Comparison of ENCODE assay signal across 20 mouse cellular contexts in genomic region chr6:83821856-83822255, GRCm38 (mm10). TPM values are rescaled to one million over a fixed set of nuclear protein-coding genes. Genes with fewer than 3 reads are reported as not detected.
DNase-seq lines count a peak whose midpoint lies in the region; ATAC-seq lines count a peak whose summit lies in the region.
"Had no signal": no experiment of that assay in that cellular context is flagged by ENCODE, and none has a peak within 500 bp of the region (broad histone marks: within the 10 kb centered on the region; RNA-seq: fewer than 3 reads in every experiment).

No protein-coding gene starts in this region.

- WGBS in forebrain, embryonic 15.5 days = 14% methylated on average over 2 of the region's 2 CpGs
- WGBS in forebrain, embryonic 13.5 days = 30% methylated on average over 2 of the region's 2 CpGs
- WGBS in heart, embryonic 13.5 days = 56% methylated on average over 2 of the region's 2 CpGs
- 62% methylated on average over 2 of the region's 2 CpGs for WGBS in heart, embryonic 10.5 days
- WGBS in midbrain, embryonic 14.5 days = 32% methylated on average over 2 of the region's 2 CpGs
- WGBS in midbrain, embryonic 13.5 days = 48% methylated on average over 2 of the region's 2 CpGs

- ATAC-seq in forebrain, embryonic 15.5 days (replicated peaks) = no peak
- no peak for ATAC-seq in forebrain, embryonic 13.5 days
- no peak for ATAC-seq in heart, embryonic 13.5 days (ENCODE audit: extremely low read depth, insufficient number of reproducible peaks, low FRiP score, low TSS enrichment)
- no peak for ATAC-seq in midbrain, embryonic 14.5 days (ENCODE audit: low FRiP score, low TSS enrichment)
- ATAC-seq in midbrain, embryonic 13.5 days = no peak
- ATAC-seq: activated CD4-positive, CD25-positive, alpha-beta regulatory T cell, adult 4 months; intestine, embryonic 16.5 days; Patski had no signal

- H3K27me3 ChIP-seq in forebrain, embryonic 15.5 days = no peaks in the 10 kb centered on the region
- no peaks in the 10 kb centered on the region for H3K27me3 ChIP-seq in forebrain, embryonic 13.5 days
- H3K27me3 ChIP-seq in heart, embryonic 13.5 days (replicated peaks) = no peaks in the 10 kb centered on the region
- H3K27me3 ChIP-seq in heart, embryonic 10.5 days (ENCODE audit: insufficient read depth, poor library complexity, severe bottlenecking) = no peaks in the 10 kb centered on the region
- H3K27me3 ChIP-seq in midbrain, embryonic 14.5 days (ENCODE audit: control insufficient read depth, insufficient read depth, low read length) = no peaks in the 10 kb centered on the region
- no peaks in the 10 kb centered on the region for H3K27me3 ChIP-seq in midbrain, embryonic 13.5 days
- H3K27me3 ChIP-seq: CH12.LX; heart, embryonic 12.5 days; hindbrain, embryonic 13.5 days; Patski had no signal

- H3K4me3 ChIP-seq in forebrain, embryonic 15.5 days = no peak overlapping the region
- no peak overlapping the region for H3K4me3 ChIP-seq in forebrain, embryonic 13.5 days
- H3K4me3 ChIP-seq in heart, embryonic 13.5 days = no peak overlapping the region
- H3K4me3 ChIP-seq in heart, embryonic 10.5 days = no peak overlapping the region
- no peak overlapping the region for H3K4me3 ChIP-seq in midbrain, embryonic 14.5 days (replicated peaks; ENCODE audit: low read depth, low read length)
- no peak overlapping the region for H3K4me3 ChIP-seq in midbrain, embryonic 13.5 days (replicated peaks)
- H3K4me3 ChIP-seq: heart, embryonic 12.5 days; hindbrain, embryonic 13.5 days had no signal

- no peaks in the 10 kb centered on the region for H3K9me3 ChIP-seq in forebrain, embryonic 15.5 days
- H3K9me3 ChIP-seq in forebrain, embryonic 13.5 days (replicated peaks) = peaks cover 6% of the 10 kb centered on the region; the same call in 1 of the 2 replicates
- no peaks in the 10 kb centered on the region for H3K9me3 ChIP-seq in heart, embryonic 13.5 days
- H3K9me3 ChIP-seq in heart, embryonic 10.5 days = no peaks in the 10 kb centered on the region
- H3K9me3 ChIP-seq in midbrain, embryonic 14.5 days (ENCODE audit: control insufficient read depth, low read length) = no peaks in the 10 kb centered on the region
- peaks cover 2% of the 10 kb centered on the region; the same call in 1 of the 2 replicates for H3K9me3 ChIP-seq in midbrain, embryonic 13.5 days
- H3K9me3 ChIP-seq: hindbrain, embryonic 13.5 days had no signal

- DNase-seq in heart, embryonic 10.5 days (ENCODE audit: low spot score) = no peak
- DNase-seq in midbrain, embryonic 14.5 days = peak; percentile 52
- DNase-seq: adrenal gland, postnatal 14 days; cerebellum, adult 2 months; cerebellum, postnatal 10 days; gastrocnemius, postnatal 36 days; heart, adult 18-20 months; heart, postnatal 36 days; kidney, adult 2 months had no signal

- peaks cover 27% of the 10 kb centered on the region for H3K4me1 ChIP-seq in forebrain, embryonic 15.5 days
- peaks cover 25% of the 10 kb centered on the region for H3K4me1 ChIP-seq in forebrain, embryonic 13.5 days
- peaks cover 22% of the 10 kb centered on the region for H3K4me1 ChIP-seq in heart, embryonic 13.5 days
- no peaks in the 10 kb centered on the region for H3K4me1 ChIP-seq in heart, embryonic 10.5 days
- H3K4me1 ChIP-seq in midbrain, embryonic 14.5 days (ENCODE audit: control insufficient read depth, insufficient read depth, low read length) = no peaks in the 10 kb centered on the region
- peaks cover 16% of the 10 kb centered on the region for H3K4me1 ChIP-seq in midbrain, embryonic 13.5 days (replicated peaks)

- no peak overlapping the region for H3K4me2 ChIP-seq in forebrain, embryonic 15.5 days (replicated peaks)
- H3K4me2 ChIP-seq in forebrain, embryonic 13.5 days = no peak overlapping the region
- H3K4me2 ChIP-seq in heart, embryonic 13.5 days = no peak overlapping the region
- H3K4me2 ChIP-seq in midbrain, embryonic 14.5 days (ENCODE audit: low read length) = no peak overlapping the region
- no peak overlapping the region for H3K4me2 ChIP-seq in midbrain, embryonic 13.5 days (replicated peaks)
- H3K4me2 ChIP-seq: heart, embryonic 12.5 days; hindbrain, embryonic 13.5 days had no signal

- peak overlapping the region; percentile 55 for H3K27ac ChIP-seq in forebrain, embryonic 15.5 days (replicated peaks)
- no peak overlapping the region for H3K27ac ChIP-seq in forebrain, embryonic 13.5 days
- 0 out of 2 replicates have a peak overlapping the region, but pooled peaks have one; percentile 32 for H3K27ac ChIP-seq in heart, embryonic 13.5 days (replicated peaks)
- H3K27ac ChIP-seq in heart, embryonic 10.5 days = no peak overlapping the region
- H3K27ac ChIP-seq in midbrain, embryonic 14.5 days (replicated peaks; ENCODE audit: low read depth, low read length) = no peak overlapping the region
- H3K27ac ChIP-seq in midbrain, embryonic 13.5 days = no peak overlapping the region
- H3K27ac ChIP-seq: hindbrain, embryonic 13.5 days had no signal

- no peak overlapping the region for H3K9ac ChIP-seq in forebrain, embryonic 15.5 days (replicated peaks)
- no peak overlapping the region for H3K9ac ChIP-seq in forebrain, embryonic 13.5 days
- no peak overlapping the region for H3K9ac ChIP-seq in heart, embryonic 13.5 days
- H3K9ac ChIP-seq in midbrain, embryonic 14.5 days (replicated peaks; ENCODE audit: low read length) = no peak overlapping the region
- no peak overlapping the region for H3K9ac ChIP-seq in midbrain, embryonic 13.5 days (replicated peaks)
- H3K9ac ChIP-seq: heart, embryonic 12.5 days; hindbrain, embryonic 13.5 days had no signal

- 0 out of 2 replicates have a peak, but pooled peaks cover 6% of the 10 kb centered on the region for H3K36me3 ChIP-seq in forebrain, embryonic 15.5 days
- H3K36me3 ChIP-seq in forebrain, embryonic 13.5 days (ENCODE audit: poor library complexity, severe bottlenecking) = no peaks in the 10 kb centered on the region; the same call in 1 of the 2 replicates
- peaks cover 5% of the 10 kb centered on the region; the same call in 1 of the 2 replicates for H3K36me3 ChIP-seq in heart, embryonic 13.5 days
- H3K36me3 ChIP-seq in heart, embryonic 10.5 days = 0 out of 2 replicates have a peak, but pooled peaks cover 8% of the 10 kb centered on the region
- H3K36me3 ChIP-seq in midbrain, embryonic 14.5 days (ENCODE audit: control insufficient read depth, insufficient read depth, low read length) = peaks cover 3% of the 10 kb centered on the region; the same call in 1 of the 2 replicates
- H3K36me3 ChIP-seq in midbrain, embryonic 13.5 days = peaks cover 10% of the 10 kb centered on the region; the same call in 1 of the 2 replicates

RNA-seq across cellular contexts. Expression of gene Paip2b, which starts 9.7 kb away (rescaled TPM):
- polyA plus RNA-seq in forebrain, embryonic 15.5 days (2015; fragmentation: Nextera tagmentation; extraction: Ambion mirVana) = 36.5 and 43.0 TPM in 2 replicates
- polyA plus RNA-seq in forebrain, embryonic 13.5 days (2015; fragmentation: Nextera tagmentation; extraction: Ambion mirVana) = 30.0 and 39.5 TPM in 2 replicates
- polyA plus RNA-seq in heart, embryonic 13.5 days (2015; fragmentation: Nextera tagmentation; extraction: Ambion mirVana) = 12.5 and 13.1 TPM in 2 replicates
- 13.9 and 20.3 TPM in 2 replicates for polyA plus RNA-seq in heart, embryonic 10.5 days (2016; fragmentation: Nextera tagmentation; extraction: Ambion mirVana)
- polyA plus RNA-seq in midbrain, embryonic 14.5 days (2014; fragmentation: Nextera tagmentation; extraction: Ambion mirVana) = 25.7 and 35.4 TPM in 2 replicates
- polyA plus RNA-seq in midbrain, embryonic 13.5 days (2015; fragmentation: Nextera tagmentation; extraction: Ambion mirVana) = 29.7 and 35.8 TPM in 2 replicates

RNA-seq across cellular contexts. Expression of gene Nagk, which starts 27.1 kb away (rescaled TPM):
- 107 and 113 TPM in 2 replicates for polyA plus RNA-seq in forebrain, embryonic 15.5 days (2015; fragmentation: Nextera tagmentation; extraction: Ambion mirVana)
- 64.9 and 72.8 TPM in 2 replicates for polyA plus RNA-seq in forebrain, embryonic 13.5 days (2015; fragmentation: Nextera tagmentation; extraction: Ambion mirVana)
- 55.4 and 57.6 TPM in 2 replicates for polyA plus RNA-seq in heart, embryonic 13.5 days (2015; fragmentation: Nextera tagmentation; extraction: Ambion mirVana)
- 44.1 and 49.4 TPM in 2 replicates for polyA plus RNA-seq in heart, embryonic 10.5 days (2016; fragmentation: Nextera tagmentation; extraction: Ambion mirVana)
- 85.8 and 100 TPM in 2 replicates for polyA plus RNA-seq in midbrain, embryonic 14.5 days (2014; fragmentation: Nextera tagmentation; extraction: Ambion mirVana)
- polyA plus RNA-seq in midbrain, embryonic 13.5 days (2015; fragmentation: Nextera tagmentation; extraction: Ambion mirVana) = 85.3 and 88.1 TPM in 2 replicates

RNA-seq across cellular contexts. Expression of gene Zfp638, which starts 45.1 kb away (rescaled TPM):
- 88.5 and 90.8 TPM in 2 replicates for polyA plus RNA-seq in forebrain, embryonic 15.5 days (2015; fragmentation: Nextera tagmentation; extraction: Ambion mirVana)
- 93.6 and 95.6 TPM in 2 replicates for polyA plus RNA-seq in forebrain, embryonic 13.5 days (2015; fragmentation: Nextera tagmentation; extraction: Ambion mirVana)
- 35.2 and 36.9 TPM in 2 replicates for polyA plus RNA-seq in heart, embryonic 13.5 days (2015; fragmentation: Nextera tagmentation; extraction: Ambion mirVana)
- polyA plus RNA-seq in heart, embryonic 10.5 days (2016; fragmentation: Nextera tagmentation; extraction: Ambion mirVana) = 44.7 and 51.8 TPM in 2 replicates
- 108 and 110 TPM in 2 replicates for polyA plus RNA-seq in midbrain, embryonic 14.5 days (2014; fragmentation: Nextera tagmentation; extraction: Ambion mirVana)
- 96.5 TPM in 2 replicates for polyA plus RNA-seq in midbrain, embryonic 13.5 days (2015; fragmentation: Nextera tagmentation; extraction: Ambion mirVana)

RNA-seq across cellular contexts. Expression of gene Tex261, which starts 46.2 kb away (rescaled TPM):
- polyA plus RNA-seq in forebrain, embryonic 15.5 days (2015; fragmentation: Nextera tagmentation; extraction: Ambion mirVana) = 76.7 and 79.8 TPM in 2 replicates
- 66.0 and 77.5 TPM in 2 replicates for polyA plus RNA-seq in forebrain, embryonic 13.5 days (2015; fragmentation: Nextera tagmentation; extraction: Ambion mirVana)
- 60.4 and 72.9 TPM in 2 replicates for polyA plus RNA-seq in heart, embryonic 13.5 days (2015; fragmentation: Nextera tagmentation; extraction: Ambion mirVana)
- polyA plus RNA-seq in heart, embryonic 10.5 days (2016; fragmentation: Nextera tagmentation; extraction: Ambion mirVana) = 82.4 and 88.7 TPM in 2 replicates
- polyA plus RNA-seq in midbrain, embryonic 14.5 days (2014; fragmentation: Nextera tagmentation; extraction: Ambion mirVana) = 59.0 and 62.3 TPM in 2 replicates
- 61.7 and 64.4 TPM in 2 replicates for polyA plus RNA-seq in midbrain, embryonic 13.5 days (2015; fragmentation: Nextera tagmentation; extraction: Ambion mirVana)

RNA-seq across cellular contexts. Expression of gene Ankrd53, which starts 59.4 kb away (rescaled TPM):
- polyA plus RNA-seq in forebrain, embryonic 15.5 days (2015; fragmentation: Nextera tagmentation; extraction: Ambion mirVana) = 0.19 and 0.24 TPM in 2 replicates
- polyA plus RNA-seq in forebrain, embryonic 13.5 days (2015; fragmentation: Nextera tagmentation; extraction: Ambion mirVana) = 0.13 and 0.28 TPM in 2 replicates
- not detected in 2 replicates for polyA plus RNA-seq in heart, embryonic 13.5 days (2015; fragmentation: Nextera tagmentation; extraction: Ambion mirVana)
- 0.09 and 0.10 TPM in 2 replicates for polyA plus RNA-seq in heart, embryonic 10.5 days (2016; fragmentation: Nextera tagmentation; extraction: Ambion mirVana)
- polyA plus RNA-seq in midbrain, embryonic 14.5 days (2014; fragmentation: Nextera tagmentation; extraction: Ambion mirVana) = 0.19 and 0.37 TPM in 2 replicates
- polyA plus RNA-seq in midbrain, embryonic 13.5 days (2015; fragmentation: Nextera tagmentation; extraction: Ambion mirVana) = 0.17 and 0.21 TPM in 2 replicates
- polyA plus RNA-seq: activated CD4-positive, CD25-positive, alpha-beta regulatory T cell, adult 4 months; cerebellum, adult 2 months; embryonic facial prominence, embryonic 11.5 days; heart, embryonic 12.5 days; intestine, embryonic 16.5 days had no signal

Comparison
In these comparisons a context has a peak if more than half of its experiments do, and no peak if none do; other contexts are left out.
1. H3K27ac ChIP-seq: peak in forebrain, embryonic 15.5 days (single experiment) and heart, embryonic 13.5 days (single experiment); none in forebrain, embryonic 13.5 days (single experiment), heart, embryonic 10.5 days (single experiment), midbrain, embryonic 14.5 days (single experiment) and midbrain, embryonic 13.5 days (single experiment).